Mouse (Mus musculus) embryonic facial prominence, embryonic 14.5 days (tissue): ENCODE data around the gene Ptprn2. TPM values are rescaled to one million over a fixed set of nuclear protein-coding genes. Genes with fewer than 3 reads are reported as not detected.

Experiments
- ATAC-seq: fragments of 200-750 bp; cut with Nextera tagmentation; 2 replicates; pipeline ENCODE4 v1.8.0; 2017; ENCODE audit warnings: low read depth, moderate number of reproducible peaks, moderate TSS enrichment
- DNase-seq: peaks from one replicate; pipeline ENCODE4 v3.0.0-alpha.2; 2015; ENCODE audit warnings: low spot score
- H3K27ac ChIP-seq: fragments of 300-500 bp; sonication (generic); replicated peaks from 2 replicates; pipeline ENCODE4 v1.5.1; 2014; ENCODE audit warnings: low read depth, mild to moderate bottlenecking, low read length, moderate library complexity
- H3K27me3 ChIP-seq: fragments of 300-500 bp; sonication (generic); replicated peaks from 2 replicates; pipeline ENCODE4 v1.6.1; 2014; ENCODE audit warnings: low read length; ENCODE audit not compliant: control insufficient read depth, insufficient read depth
- H3K36me3 ChIP-seq: fragments of 300-500 bp; sonication (generic); 2 replicates; pipeline ENCODE4 v1.6.1; 2014; ENCODE audit warnings: low read length, mixed read lengths; ENCODE audit not compliant: control insufficient read depth, insufficient read depth
- H3K4me1 ChIP-seq: fragments of 300-500 bp; sonication (generic); 2 replicates; pipeline ENCODE4 v1.6.1; 2014; ENCODE audit warnings: antibody characterized with exemption, low read length; ENCODE audit not compliant: control insufficient read depth, insufficient read depth
- H3K4me2 ChIP-seq: fragments of 300-500 bp; sonication (generic); 2 replicates; pipeline ENCODE4 v1.6.1; 2014; ENCODE audit warnings: low read depth, mild to moderate bottlenecking, low read length, moderate library complexity, mixed read lengths
- H3K4me3 ChIP-seq: fragments of 300-500 bp; sonication (generic); 2 replicates; pipeline ENCODE4 v1.5.1; 2014; ENCODE audit warnings: low read depth, mild to moderate bottlenecking, low read length
- H3K9ac ChIP-seq: fragments of 300-500 bp; sonication (generic); 2 replicates; pipeline ENCODE4 v1.6.1; 2014; ENCODE audit warnings: low read depth, mild to moderate bottlenecking, low read length, moderate library complexity, mixed read lengths
- H3K9me3 ChIP-seq: fragments of 300-500 bp; sonication (generic); 2 replicates; pipeline ENCODE4 v1.6.1; 2016; ENCODE audit warnings: low read length; ENCODE audit not compliant: control insufficient read depth
- WGBS: fragments of 180-500 bp; shearing (Covaris S2); extraction: QIAGEN DNeasy Blood & Tissue Kit; methylation state at CpG from one replicate; pipeline ENCODE4 v1.1.7; 2014; 5-methylcytosine and 5-hydroxymethylcytosine counted together
- polyA plus RNA-seq: library from polyadenylated mRNA; unstranded; fragments of >200 nt; fragmentation: Nextera tagmentation; extraction: Ambion mirVana; gene quantifications from 2 replicates; pipeline ENCODE4 v1.2.1, GENCODE M21; 2014

Ptprn2 gene
- polyA plus RNA-seq, 1 experiment from 2014 or later, result 0.65 TPM

GRCm38 (mm10) chr12:117169670-117170069 is 684.1 kb downstream of the Ptprn2 start:
- Histone ChIP-seq H3K4me3 (no peak overlapping the region), H3K27ac (no peak overlapping the region), H3K36me3 (no peaks in the 10 kb centered on the region), H3K4me2 (no peak overlapping the region), H3K27me3 (no peaks in the 10 kb centered on the region), H3K9me3 (no peaks in the 10 kb centered on the region), H3K4me1 (peaks cover 3% of the 10 kb centered on the region; the same call in 1 of the 2 replicates), H3K9ac (no peak overlapping the region)
- DNase-seq, result no peak
- 53% methylated on average over 5 of the region's 5 CpGs for WGBS
- no peak for ATAC-seq

- 66% methylated on average over 2 of the region's 2 CpGs for WGBS
- H3K4me3 ChIP-seq, result no peak overlapping the region
- H3K27me3 ChIP-seq, result no peaks in the 10 kb centered on the region
- ATAC-seq, result peak; percentile 11; the same call in 1 of the 2 replicates
- no peak overlapping the region for H3K4me2 ChIP-seq
- H3K4me1 ChIP-seq, result peaks cover 3% of the 10 kb centered on the region; the same call in 1 of the 2 replicates
- DNase-seq, result no peak
- H3K9me3 ChIP-seq, result no peaks in the 10 kb centered on the region
- H3K36me3 ChIP-seq, result no peaks in the 10 kb centered on the region
- H3K9ac ChIP-seq, result no peak overlapping the region
- H3K27ac ChIP-seq, result no peak overlapping the region
These were observed 687.0 kb downstream of the Ptprn2 start for GRCm38 (mm10) chr12:117172529-117172884.

- no peak overlapping the region for H3K4me2 ChIP-seq
- DNase-seq, result peak; percentile 75
These were observed 687.5 kb downstream of the Ptprn2 start for GRCm38 (mm10) chr12:117172885-117173529.

GRCm38 (mm10) chr12:117174189-117174588 is 688.7 kb downstream of the Ptprn2 start:
- Histone ChIP-seq H3K4me3 (no peak overlapping the region), H3K36me3 (no peaks in the 10 kb centered on the region), H3K4me1 (peaks cover 3% of the 10 kb centered on the region; the same call in 1 of the 2 replicates), H3K9me3 (no peaks in the 10 kb centered on the region), H3K4me2 (no peak overlapping the region), H3K9ac (no peak overlapping the region), H3K27me3 (no peaks in the 10 kb centered on the region), H3K27ac (no peak overlapping the region)
- 13% methylated on average over 3 of the region's 3 CpGs for WGBS
- DNase-seq (no peak), ATAC-seq (no peak)

More at GRCm38 (mm10) chr12:117172885-117173529, 687.5 kb downstream of the Ptprn2 start:
- no peaks in the 10 kb centered on the region for H3K27me3 ChIP-seq
- H3K4me1 ChIP-seq, result peaks cover 3% of the 10 kb centered on the region; the same call in 1 of the 2 replicates
- H3K27ac ChIP-seq, result no peak overlapping the region
- peak; percentile 88 for ATAC-seq
- H3K9ac ChIP-seq, result no peak overlapping the region
- WGBS, result 21% methylated on average over 11 of the region's 11 CpGs
- no peaks in the 10 kb centered on the region for H3K9me3 ChIP-seq
- H3K4me3 ChIP-seq, result no peak overlapping the region
- H3K36me3 ChIP-seq, result no peaks in the 10 kb centered on the region

- no peak overlapping the region for H3K4me2 ChIP-seq
- H3K27ac ChIP-seq, result no peak overlapping the region
- DNase-seq (no peak), ATAC-seq (no peak)
- peaks cover 3% of the 10 kb centered on the region; the same call in 1 of the 2 replicates for H3K4me1 ChIP-seq
- H3K36me3 ChIP-seq, result no peaks in the 10 kb centered on the region
- H3K4me3 ChIP-seq, result no peak overlapping the region
- no peak overlapping the region for H3K9ac ChIP-seq
- H3K27me3 ChIP-seq, result no peaks in the 10 kb centered on the region
- 82% methylated on average over 15 of the region's 15 CpGs for WGBS
- no peaks in the 10 kb centered on the region for H3K9me3 ChIP-seq
These were observed 689.7 kb downstream of the Ptprn2 start for GRCm38 (mm10) chr12:117175072-117175681.

GRCm38 (mm10) chr12:117176259-117176823 is 690.8 kb downstream of the Ptprn2 start:
- no peak for ATAC-seq
- no peak overlapping the region for H3K9ac ChIP-seq
- no peaks in the 10 kb centered on the region for H3K27me3 ChIP-seq
- DNase-seq, result no peak
- WGBS, result 74% methylated on average over 13 of the region's 13 CpGs
- H3K36me3 ChIP-seq, result no peaks in the 10 kb centered on the region
- H3K9me3 ChIP-seq, result no peaks in the 10 kb centered on the region
- H3K4me3 ChIP-seq, result no peak overlapping the region
- H3K4me2 ChIP-seq, result no peak overlapping the region
- no peak overlapping the region for H3K27ac ChIP-seq
- peaks cover 3% of the 10 kb centered on the region; the same call in 1 of the 2 replicates for H3K4me1 ChIP-seq

- 82% methylated on average over 3 of the region's 3 CpGs for WGBS
- no peaks in the 10 kb centered on the region for H3K27me3 ChIP-seq
- H3K9ac ChIP-seq, result no peak overlapping the region
- no peaks in the 10 kb centered on the region for H3K36me3 ChIP-seq
- DNase-seq (no peak), ATAC-seq (no peak)
- H3K4me3 ChIP-seq, result no peak overlapping the region
- no peak overlapping the region for H3K27ac ChIP-seq
- H3K4me2 ChIP-seq, result no peak overlapping the region
- H3K4me1 ChIP-seq, result no peaks in the 10 kb centered on the region
- no peaks in the 10 kb centered on the region for H3K9me3 ChIP-seq
These were observed 701.6 kb downstream of the Ptprn2 start for GRCm38 (mm10) chr12:117187167-117187566.

- no peak overlapping the region for H3K27ac ChIP-seq
- H3K27me3 ChIP-seq, result no peaks in the 10 kb centered on the region
- ATAC-seq (no peak), DNase-seq (no peak)
- no peak overlapping the region for H3K4me2 ChIP-seq
- no peak overlapping the region for H3K4me3 ChIP-seq
- H3K4me1 ChIP-seq, result no peaks in the 10 kb centered on the region
- no peaks in the 10 kb centered on the region for H3K9me3 ChIP-seq
- H3K9ac ChIP-seq, result no peak overlapping the region
- no peaks in the 10 kb centered on the region for H3K36me3 ChIP-seq
- WGBS, result 73% methylated on average over 4 of the region's 4 CpGs
These were observed 706.5 kb downstream of the Ptprn2 start for GRCm38 (mm10) chr12:117192001-117192400.
